Mouse (Mus musculus): ENCODE measurements around the gene Cnot3.
"Not testable (repeated sequence)": the region's sequence is repeated elsewhere in the genome, so short reads cannot be mapped to it uniquely, and the experiment has no call there.

Gene Cnot3

DNA sequence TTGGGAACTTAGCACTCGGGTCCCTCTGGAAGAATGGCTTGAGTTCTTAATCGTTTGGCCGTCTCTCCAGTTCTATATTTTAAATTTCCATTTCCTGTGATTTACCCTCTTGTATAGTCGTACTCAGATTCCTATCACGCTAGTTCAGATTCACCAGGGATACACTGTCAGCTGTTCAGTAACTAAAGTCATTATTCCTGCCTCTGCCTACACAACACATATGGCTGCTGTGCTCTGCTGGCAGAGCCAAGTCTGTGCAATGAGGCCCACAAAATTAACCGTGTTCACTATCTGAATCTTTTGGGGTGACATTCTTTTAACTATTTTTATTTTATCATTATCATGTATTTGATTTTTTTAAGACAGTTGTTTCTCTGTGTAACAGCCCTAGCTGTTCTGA lies 53.4 kb downstream of the Cnot3 start:
- DNase-seq (ENCODE audit: low spot score in 2 of 2), result no peak

DNA sequence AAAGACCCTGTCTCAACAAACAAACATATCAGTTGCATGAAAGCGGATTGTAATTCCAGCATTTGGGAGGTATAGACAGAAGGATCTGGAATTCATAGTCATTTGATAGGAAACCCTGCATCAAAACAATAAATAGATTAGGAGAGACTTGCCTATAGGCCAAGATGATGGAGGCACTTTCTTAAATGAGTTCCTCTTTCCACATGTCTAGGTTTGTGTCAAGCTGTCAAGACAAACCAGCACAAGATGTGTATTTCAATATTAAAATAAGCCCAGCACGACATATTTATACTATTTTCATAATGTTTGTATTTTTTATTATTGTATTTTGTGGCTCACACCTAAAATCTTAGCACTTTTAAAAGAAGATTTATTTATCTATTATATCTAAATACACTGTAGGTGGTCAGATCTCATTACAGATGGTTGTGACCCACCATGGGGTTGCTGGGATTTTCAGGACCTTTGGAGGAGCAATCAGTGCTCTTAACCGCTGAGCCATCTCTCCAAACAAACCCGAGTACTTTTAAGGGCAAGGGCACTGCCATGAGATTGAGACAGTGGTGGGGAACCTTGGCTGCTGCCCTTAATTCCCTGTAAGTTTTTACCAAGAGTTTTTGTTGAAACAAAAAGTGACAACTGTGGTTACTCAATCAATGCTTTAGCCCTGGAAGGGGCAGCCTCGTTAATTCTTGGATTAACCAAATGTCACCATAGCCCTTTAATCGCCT lies 58.2 kb downstream of the Cnot3 start:
- DNase-seq (ENCODE audit: low spot score in 2 of 2), result no peak

DNA sequence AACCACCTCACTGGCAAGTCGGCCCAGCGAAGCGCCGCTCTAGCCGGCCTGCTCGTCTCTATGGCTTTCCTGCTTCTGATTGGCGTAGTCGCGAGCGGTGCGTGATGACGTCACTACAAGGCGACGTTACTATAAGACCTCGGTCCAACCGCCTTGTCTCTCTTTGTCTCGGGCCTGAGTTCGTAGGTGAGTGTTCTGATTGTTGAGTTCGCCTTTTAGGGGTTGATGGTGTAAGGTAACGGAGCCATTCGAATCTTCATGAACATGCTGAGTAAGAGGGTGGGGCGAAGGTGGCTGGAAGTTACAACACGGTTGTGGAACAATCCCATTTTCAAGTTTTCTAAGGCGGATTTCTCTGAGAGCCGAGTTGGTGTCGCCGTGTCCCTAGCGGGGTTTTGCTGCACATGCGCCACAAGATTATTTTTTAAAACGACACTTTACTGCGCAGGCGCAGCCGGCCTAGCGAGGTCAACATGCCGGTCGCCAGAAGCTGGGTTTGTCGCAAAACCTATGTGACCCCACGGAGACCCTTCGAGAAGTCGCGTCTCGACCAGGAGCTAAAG lies 58.9 kb downstream of the Cnot3 start, which contains the start of gene Rps9:
Rps9 (plus strand) TSS at position 115 of the 563 bp plus-strand sequence.
- DNase-seq (ENCODE audit: low spot score in 2 of 2), result peak; percentile 95 to 97

DNA sequence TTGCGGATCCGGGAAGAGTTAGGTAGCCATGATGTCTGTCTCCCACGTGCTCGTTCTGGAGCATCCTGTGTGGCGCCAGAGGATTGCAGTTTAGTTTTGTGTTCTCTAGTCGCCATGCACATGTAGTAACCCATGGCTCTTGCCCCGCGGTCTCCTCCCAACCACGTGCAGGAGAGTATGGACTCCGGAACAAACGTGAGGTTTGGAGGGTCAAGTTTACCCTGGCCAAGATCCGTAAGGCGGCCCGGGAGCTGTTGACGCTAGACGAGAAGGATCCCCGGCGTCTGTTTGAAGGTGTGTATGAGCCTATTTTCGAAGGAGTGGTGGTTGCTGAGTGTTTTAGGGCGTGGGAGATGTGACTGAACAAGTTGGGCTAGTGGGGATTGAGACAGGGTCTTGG lies 59.4 kb downstream of the Cnot3 start:
- DNase-seq (ENCODE audit: low spot score in 2 of 2), result no peak

DNA sequence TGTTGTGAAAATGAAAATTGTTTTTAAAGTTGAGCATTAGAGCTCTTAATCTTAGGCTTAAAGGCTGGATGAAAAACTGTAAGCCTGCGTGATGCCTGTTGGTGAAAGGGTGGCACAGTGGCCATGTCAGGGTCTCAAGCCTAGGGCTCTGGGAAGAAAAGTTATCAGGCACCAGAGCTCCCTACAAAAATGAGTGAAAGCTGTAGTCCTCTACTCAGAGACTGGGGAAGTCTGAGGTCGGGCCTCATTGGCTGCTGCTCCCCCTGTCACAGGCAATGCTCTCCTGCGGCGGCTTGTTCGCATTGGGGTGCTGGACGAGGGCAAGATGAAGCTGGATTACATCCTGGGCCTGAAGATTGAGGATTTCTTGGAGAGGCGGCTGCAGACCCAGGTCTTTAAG lies 60.4 kb downstream of the Cnot3 start:
- DNase-seq (ENCODE audit: low spot score in 2 of 2), result peak in 1 of 2 experiments; percentile 32

DNA sequence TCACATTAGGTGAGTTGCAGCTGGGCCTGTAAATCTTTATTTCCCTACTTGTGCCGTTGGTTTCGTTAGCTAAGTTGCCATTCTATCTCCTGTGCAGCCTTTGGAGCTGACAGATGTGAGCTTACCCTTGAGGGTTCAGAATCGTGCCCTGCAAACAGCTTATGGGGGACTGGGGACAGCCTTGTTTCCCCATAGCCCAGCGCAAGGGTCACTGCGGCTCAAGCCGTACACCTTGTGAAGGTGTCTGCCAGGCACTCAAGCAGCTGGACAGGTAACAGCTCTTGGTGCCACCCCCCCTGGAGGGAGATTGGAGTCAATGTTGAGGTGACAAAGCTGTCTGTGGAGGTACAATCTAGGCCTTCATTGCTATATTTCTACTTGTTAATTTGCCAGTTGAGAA lies 60.8 kb downstream of the Cnot3 start:
- DNase-seq (ENCODE audit: low spot score in 2 of 2), result no peak

DNA sequence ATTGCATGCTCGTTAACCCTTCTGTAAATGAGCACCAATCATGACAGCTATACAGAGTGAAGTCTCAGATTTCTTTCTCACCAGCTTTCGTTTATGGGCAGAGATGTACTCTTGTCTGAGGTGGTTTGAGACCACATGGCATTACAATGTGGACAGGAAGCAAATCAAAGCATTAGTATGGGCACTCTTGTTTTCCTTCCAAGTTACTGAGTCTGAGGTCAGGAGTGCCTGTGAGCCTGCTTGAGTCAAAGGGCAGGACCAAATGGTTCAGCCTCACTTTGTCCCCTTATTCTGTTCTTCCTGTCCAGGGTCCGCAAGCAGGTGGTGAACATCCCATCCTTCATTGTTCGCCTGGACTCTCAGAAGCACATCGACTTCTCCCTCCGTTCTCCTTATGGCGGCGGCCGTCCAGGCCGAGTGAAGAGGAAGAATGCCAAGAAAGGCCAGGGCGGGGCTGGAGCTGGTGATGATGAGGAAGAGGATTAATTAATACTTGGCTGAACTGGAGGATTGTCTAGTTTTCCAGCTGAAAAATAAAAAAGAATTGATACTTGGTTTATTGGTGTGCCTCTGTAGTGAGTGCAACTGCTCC lies 61.4 kb downstream of the Cnot3 start:
- no peak for DNase-seq (ENCODE audit: low spot score in 2 of 2)

DNA sequence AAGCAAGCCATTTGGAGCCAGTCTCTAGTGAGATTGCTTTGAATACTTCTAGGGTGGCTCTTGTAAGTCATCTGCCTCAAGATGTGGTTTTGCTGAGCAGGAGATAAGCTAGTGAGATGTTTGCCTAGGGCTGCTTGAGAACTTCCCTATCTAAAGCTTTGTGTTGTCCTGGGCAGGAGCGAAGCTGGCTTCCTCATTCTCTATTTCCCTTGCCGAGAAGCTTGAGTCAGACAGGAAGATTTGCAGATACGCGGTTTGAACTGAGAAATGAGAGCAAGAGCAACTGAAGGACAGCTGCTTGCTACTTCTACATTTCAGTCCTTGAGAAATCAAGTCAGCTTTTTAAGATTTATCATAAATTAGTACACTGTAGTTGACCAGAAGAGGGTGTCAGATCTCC lies 62.0 kb downstream of the Cnot3 start:
- peak in 1 of 2 experiments; percentile 24 for DNase-seq (ENCODE audit: low spot score in 2 of 2)

DNA sequence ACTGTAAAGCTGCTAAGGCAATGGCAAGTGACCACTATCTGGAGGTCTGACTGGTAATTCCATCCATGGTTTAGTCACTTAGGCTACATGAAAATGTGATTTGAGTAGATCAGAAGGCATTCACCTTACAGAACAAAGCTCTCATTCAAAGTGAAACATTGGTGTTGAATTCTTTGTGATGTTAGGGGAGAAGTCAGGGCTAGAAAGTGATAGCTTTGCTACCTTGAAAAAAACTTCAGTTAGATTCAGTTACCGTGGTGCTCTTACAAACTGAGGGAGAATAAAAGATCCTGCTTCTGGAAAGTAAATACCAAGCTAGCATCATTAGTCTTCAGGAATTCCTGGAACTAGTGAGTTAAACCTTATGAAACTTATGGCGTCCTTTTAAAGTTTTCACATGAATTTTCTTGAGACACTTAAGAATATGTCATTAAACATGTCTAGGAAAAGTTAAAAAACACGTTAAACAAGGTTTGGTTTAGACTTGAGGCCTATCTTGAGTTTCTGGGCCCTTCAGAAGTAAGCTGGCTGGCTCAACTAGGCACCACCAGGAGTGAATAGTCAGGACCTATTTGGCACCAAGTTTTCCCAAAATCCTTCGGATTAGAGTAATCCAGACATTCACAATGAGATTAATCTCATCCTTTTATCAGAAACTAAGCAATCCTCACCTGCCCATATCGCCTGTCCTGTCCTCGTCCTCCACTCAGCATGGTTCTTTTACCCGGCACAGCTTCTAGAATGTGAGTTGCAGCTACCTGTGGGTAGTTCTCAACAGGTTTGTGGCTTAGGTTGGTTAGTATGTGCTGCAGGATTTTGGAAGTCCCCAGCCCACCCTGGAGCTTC lies 62.7 kb downstream of the Cnot3 start:
- DNase-seq (ENCODE audit: low spot score in 2 of 2), result no peak

DNA sequence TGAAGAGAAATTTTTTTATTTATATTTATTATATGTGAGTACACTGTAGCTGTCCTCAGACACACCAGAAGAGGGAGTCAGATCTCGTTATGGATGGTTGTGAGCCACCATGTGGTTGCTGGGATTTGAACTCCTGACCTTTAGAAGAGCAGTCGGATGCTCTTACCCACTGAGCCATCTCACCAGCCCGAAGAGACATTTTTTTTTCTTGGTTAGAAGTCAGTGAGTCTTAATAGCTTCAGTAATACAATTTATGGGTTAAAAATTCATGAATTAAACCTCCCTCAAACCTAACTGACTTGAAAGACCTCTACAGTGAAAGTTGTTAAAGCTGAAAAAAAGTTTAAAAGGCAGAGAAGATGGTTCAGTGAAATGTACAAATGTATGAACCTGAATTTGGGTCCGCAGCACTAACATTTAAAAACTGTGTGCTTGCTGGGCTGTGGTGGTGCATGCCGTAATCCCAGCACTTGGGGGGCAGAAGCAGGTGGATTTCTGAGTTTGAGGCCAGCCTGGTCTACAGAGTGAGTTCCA lies 63.4 kb downstream of the Cnot3 start:
- DNase-seq (ENCODE audit: low spot score in 2 of 2), result not testable (repeated sequence)

DNA sequence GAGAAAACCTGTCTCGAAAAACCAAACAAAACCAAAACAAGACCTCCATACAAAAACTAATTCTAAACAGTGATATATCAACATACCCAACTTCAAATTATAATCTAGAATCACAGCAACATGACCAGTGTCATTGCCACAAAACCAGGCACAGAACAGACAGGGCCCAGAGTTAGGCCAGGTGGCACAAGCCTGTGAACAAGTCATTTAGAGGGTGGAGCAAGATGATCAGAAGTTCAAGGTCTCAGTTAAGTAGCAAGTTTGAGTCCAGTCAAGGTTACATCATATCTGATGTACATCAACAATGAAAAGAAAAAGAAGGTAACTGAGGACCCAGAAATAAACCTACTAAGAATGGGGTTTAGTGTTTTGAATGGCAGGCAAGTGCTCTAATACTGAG lies 63.9 kb downstream of the Cnot3 start:
- DNase-seq (ENCODE audit: low spot score in 2 of 2), result no peak
